Mouse (Mus musculus) cerebellum, adult 2 months (tissue): ENCODE measurements around the gene Ubtd2.

Experiments
- CTCF ChIP-seq: fragments of 200-500 bp; IDR thresholded peaks from 2 replicates; pipeline ENCODE4 v1.5.1; 2011; ENCODE audit warnings: low read depth, mild to moderate bottlenecking, control low read depth, low read length, moderate library complexity, borderline replicate concordance; ENCODE audit not compliant: insufficient read depth
- POLR2A ChIP-seq: fragments of 200-500 bp; IDR thresholded peaks from 2 replicates; pipeline ENCODE4 v1.6.1; 2011; ENCODE audit warnings: low read length, control low read depth, borderline replicate concordance; ENCODE audit not compliant: insufficient read depth

- no peak for TF ChIP-seq POLR2A
- no peak for TF ChIP-seq CTCF
Measured at GRCm38 (mm10) chr11:32538846-32539245, 83.7 kb downstream of the Ubtd2 start.
